In the genomic region with DNA sequence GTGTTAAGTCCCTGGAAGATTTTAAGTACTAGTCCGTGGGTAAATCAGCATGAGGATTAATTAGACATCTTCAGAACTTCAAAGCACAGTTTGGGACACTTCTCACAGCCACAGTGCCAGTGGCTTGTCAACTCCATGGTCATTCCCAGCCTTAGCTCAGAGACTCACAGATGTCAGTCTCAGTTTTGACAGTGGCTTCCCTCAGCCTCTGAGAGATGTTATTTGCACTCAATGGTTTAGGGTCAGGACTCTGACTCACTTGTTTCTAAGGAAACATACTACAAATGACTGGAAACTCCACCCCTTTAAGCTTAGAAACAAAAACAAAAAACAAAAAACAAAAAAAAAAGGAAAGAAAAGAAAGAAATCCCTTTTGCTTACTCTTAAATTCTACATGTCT, we compare ENCODE assay signal across 14 mouse cellular contexts. TPM values are rescaled to one million over a fixed set of nuclear protein-coding genes. Genes with fewer than 3 reads are reported as not detected.
DNase-seq lines count a peak whose midpoint lies in the region; TF ChIP-seq lines count a peak whose summit lies in the region.
"Had no signal": no experiment of that assay in that cellular context is flagged by ENCODE, and none has a peak within 500 bp of the region (broad histone marks: within the 10 kb centered on the region; RNA-seq: fewer than 3 reads in every experiment).

No protein-coding gene starts in this region.

- no peak for DNase-seq in left cerebral cortex, adult 2 months (ENCODE audit: extremely low spot score in 1 of 2, low spot score in 2 of 2)
- DNase-seq in left cerebral cortex, adult 11 months (ENCODE audit: low spot score), result no peak
- DNase-seq in CH12.LX (ENCODE audit: extremely low read depth), result peak; percentile 56
- peak; percentile 9 for DNase-seq in fibroblast of lung, adult 2 months (ENCODE audit: low read depth)
- DNase-seq in natural killer cell, adult 2 months (ENCODE audit: low spot score in 2 of 2), result peak; percentile 8 to 18
- DNase-seq in urinary bladder, postnatal 36 days (ENCODE audit: low spot score in 2 of 2), result no peak
- DNase-seq in cerebellum, adult 11-12 months, result no peak
- no peak for DNase-seq in ovary, postnatal 36 days (ENCODE audit: low spot score)
- DNase-seq: forebrain, postnatal 0 days; kidney, adult 18-20 months; layer of hippocampus, postnatal 36 days; liver, embryonic 13.5 days had no signal

- peak overlapping the region; percentile 76 for H3K27ac ChIP-seq in left cerebral cortex, adult 2 months
- H3K27ac ChIP-seq in CH12.LX (ENCODE audit: insufficient read depth, low read depth), result no peak overlapping the region
- H3K27ac ChIP-seq: embryonic facial prominence, embryonic 12.5 days; liver, embryonic 13.5 days had no signal

- H3K9me3 ChIP-seq in CH12.LX (replicated peaks; ENCODE audit: low read length), result no peaks in the 10 kb centered on the region
- H3K9me3 ChIP-seq: embryonic facial prominence, embryonic 12.5 days; liver, embryonic 13.5 days had no signal

- in situ Hi-C loops in CH12.LX (cut with MboI; ENCODE audit: low pct_ligation_motif_present, low pct_unique_long_range_greater_than_20kb, low sequenced_read_pairs), result no loop called here

- no peaks in the 10 kb centered on the region for H3K79me2 ChIP-seq in CH12.LX (replicated peaks; ENCODE audit: control insufficient read depth, extremely low read depth, insufficient read depth, poor library complexity, severe bottlenecking)

- dilution Hi-C loops in CH12.LX (cut with MboI; ENCODE audit: extremely low pct_ligation_motif_present, extremely low pct_unique_long_range_greater_than_20kb, low sequenced_read_pairs), result no loop called here

- peaks cover 11 to 30% of the 10 kb centered on the region in 2 experiments for H3K4me1 ChIP-seq in CH12.LX (ENCODE audit: control insufficient read depth in 1 of 2, insufficient read depth in 2 of 2)
- H3K4me1 ChIP-seq: embryonic facial prominence, embryonic 12.5 days had no signal

- TF ChIP-seq EP300 in CH12.LX (IDR thresholded peaks at IDR 0.05; ENCODE audit: low read length), result no peak

- H3K4me2 ChIP-seq in CH12.LX (ENCODE audit: insufficient read depth, low read depth, poor library complexity, severe bottlenecking), result peak overlapping the region; percentile 53
- H3K4me2 ChIP-seq: embryonic facial prominence, embryonic 12.5 days had no signal

- peak overlapping the region; percentile 25 for H3K9ac ChIP-seq in CH12.LX (ENCODE audit: insufficient read depth, low read depth)
- H3K9ac ChIP-seq: embryonic facial prominence, embryonic 12.5 days; forebrain, postnatal 0 days; liver, embryonic 13.5 days had no signal

- peaks cover 3% of the 10 kb centered on the region for H3K27me3 ChIP-seq in CH12.LX (replicated peaks)
- H3K27me3 ChIP-seq: embryonic facial prominence, embryonic 12.5 days; liver, embryonic 13.5 days had no signal

- no peak for TF ChIP-seq POLR2A in CH12.LX (IDR thresholded peaks at IDR 0.05; ENCODE audit: low read depth, low read length)

- peaks cover 5 to 10% of the 10 kb centered on the region in 2 experiments for H3K36me3 ChIP-seq in CH12.LX (replicated peaks in 1 of 2; ENCODE audit: control insufficient read depth in 1 of 2, insufficient read depth in 1 of 2, low read length in 1 of 2)
- H3K36me3 ChIP-seq: embryonic facial prominence, embryonic 12.5 days; liver, embryonic 13.5 days had no signal

- no peak for TF ChIP-seq CTCF in left cerebral cortex, adult 2 months (IDR thresholded peaks at IDR 0.05)
- no peak for TF ChIP-seq CTCF in CH12.LX (conservative IDR thresholded peaks at IDR 0.05 in 1 of 2, IDR thresholded peaks at IDR 0.05 in 1 of 2; ENCODE audit: low read depth in 2 of 2, low read length in 2 of 2)

- no peak overlapping the region for H3K4me3 ChIP-seq in left cerebral cortex, adult 2 months
- peak overlapping the region in 2 of 3 experiments; percentile 50 to 67 for H3K4me3 ChIP-seq in CH12.LX (replicated peaks in 1 of 3; ENCODE audit: low read depth in 2 of 3, low read length in 2 of 3, poor library complexity in 1 of 3)
- H3K4me3 ChIP-seq: embryonic facial prominence, embryonic 12.5 days had no signal

- no peak for TF ChIP-seq RAD21 in CH12.LX (IDR thresholded peaks at IDR 0.05; ENCODE audit: low read depth, low read length)

- intact Hi-C loops in left cerebral cortex, adult 2 months (cut with DNase I), result no loop called here

TF ChIP-seq in CH12.LX, 34 proteins besides CTCF, POLR2A, EP300 and RAD21:
- no peak for TF ChIP-seq BHLHE40 (IDR thresholded peaks at IDR 0.05; ENCODE audit: low read depth, low read length)
- TF ChIP-seq ZC3H11A (IDR thresholded peaks at IDR 0.05; ENCODE audit: low read depth, low read length), result no peak
- 0 out of 2 replicates have a peak, but pooled peaks have one; percentile 4 for TF ChIP-seq NELFE (IDR thresholded peaks at IDR 0.05; ENCODE audit: low read depth, low read length)
- TF ChIP-seq SMC3 (IDR thresholded peaks at IDR 0.05; ENCODE audit: low read depth, low read length), result no peak
- TF ChIP-seq E2F4 (IDR thresholded peaks at IDR 0.05; ENCODE audit: insufficient replicate concordance, low read depth, low read length), result no peak
- TF ChIP-seq CHD2 (IDR thresholded peaks at IDR 0.05; ENCODE audit: low read length), result 0 out of 2 replicates have a peak, but pooled peaks have one; percentile 2
TF ChIP-seq in CH12.LX: peak in this region for 2.

RNA-seq across cellular contexts. Expression of a gene that starts 0.8 kb away (rescaled TPM):
- total RNA-seq in left cerebral cortex, adult 2 months (2021), result 1 to 10 TPM; 1.3 to 1.7 TPM
- total RNA-seq in CH12.LX (2012; rRNA removed) (13.3 and 22.5 TPM in 2 replicates), CH12.LX (2014; rRNA removed) (48.4 and 51.1 TPM in 2 replicates)
- 36.5 and 42.6 TPM in 2 replicates for polyA plus RNA-seq in CH12.LX (2012; ENCODE audit: insufficient read length, low read depth)

RNA-seq across cellular contexts. Expression of a gene that starts 25.0 kb away (rescaled TPM):
- not detected for total RNA-seq in left cerebral cortex, adult 2 months (2021)
- 0.04 and 0.08 TPM in 2 replicates for total RNA-seq in CH12.LX (2012; rRNA removed)
- 0.55 and 0.74 TPM in 2 replicates for total RNA-seq in CH12.LX (2014; rRNA removed)
- polyA plus RNA-seq in CH12.LX (2012; ENCODE audit: insufficient read length, low read depth), result 0.41 and 0.55 TPM in 2 replicates
- total RNA-seq: forebrain, postnatal 0 days; hematopoietic stem cell, adult 5-6 weeks; layer of hippocampus, postnatal 36 days had no signal
- polyA plus RNA-seq: embryonic facial prominence, embryonic 12.5 days; forebrain, postnatal 0 days; liver, embryonic 13.5 days had no signal

RNA-seq across cellular contexts. Expression of a gene that starts 59.8 kb away (rescaled TPM):
- total RNA-seq in left cerebral cortex, adult 2 months (2021), result 1 to 10 TPM; 3.2 to 5.1 TPM
- total RNA-seq in CH12.LX (2012; rRNA removed) (80.8 and 91.4 TPM in 2 replicates), CH12.LX (2014; rRNA removed) (89.0 and 99.1 TPM in 2 replicates)
- polyA plus RNA-seq in CH12.LX (2012; ENCODE audit: insufficient read length, low read depth), result 90.6 and 111 TPM in 2 replicates

Comparison
In these comparisons a context has a peak if more than half of its experiments do, and no peak if none do; other contexts are left out.
1. DNase-seq: peak in CH12.LX (single experiment), fibroblast of lung, adult 2 months (single experiment) and natural killer cell, adult 2 months (2 of 2); none in left cerebral cortex, adult 2 months (0 of 2), left cerebral cortex, adult 11 months (single experiment), urinary bladder, postnatal 36 days (0 of 2), cerebellum, adult 11-12 months (single experiment) and ovary, postnatal 36 days (single experiment).
2. RNA of a gene that starts 0.8 kb away (total RNA-seq): 13.3 to 51.1 TPM in CH12.LX; 1.3 to 1.7 TPM in left cerebral cortex, adult 2 months; every median in the first group is over 4 times any median in the second.
3. RNA of a gene that starts 59.8 kb away (total RNA-seq): 80.8 to 99.1 TPM in CH12.LX; 3.2 to 5.1 TPM in left cerebral cortex, adult 2 months; every median in the first group is over 10 times any median in the second.